Mouse (Mus musculus) kidney, adult 8-10 months (tissue): ENCODE measurements around the gene Jchain.
A peak's percentile ranks its signal among the peaks of the same experiment; 100 is the strongest.

Experiments
- DNase-seq, 2 experiments: peaks; one replicate each; pipeline ENCODE4 v3.0.0; 2022

Jchain gene

GRCm38 (mm10) chr5:88519232-88519631 is 8.5 kb downstream of the Jchain start:
- peak; percentile 8 for DNase-seq

DNA sequence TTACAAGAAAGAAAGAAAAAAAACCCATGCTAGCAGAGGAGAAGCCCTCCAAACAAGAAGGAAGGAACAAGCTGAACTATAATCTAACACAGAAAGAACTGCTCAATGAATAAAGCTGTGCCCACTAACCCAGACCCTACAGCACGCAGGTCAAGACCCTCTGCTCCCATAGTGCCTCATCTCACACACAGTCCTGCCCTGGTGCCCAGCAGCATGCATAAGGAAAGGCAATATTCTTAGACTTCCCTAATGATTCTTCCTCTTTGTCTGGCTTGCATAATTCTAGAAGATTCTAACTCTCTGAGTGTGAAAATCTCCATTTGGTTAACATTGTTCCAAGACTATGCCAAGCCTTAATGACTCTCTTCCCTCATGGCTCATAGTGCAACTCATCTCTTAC is 18.7 kb downstream of the Jchain start:
- no peak for DNase-seq

DNA sequence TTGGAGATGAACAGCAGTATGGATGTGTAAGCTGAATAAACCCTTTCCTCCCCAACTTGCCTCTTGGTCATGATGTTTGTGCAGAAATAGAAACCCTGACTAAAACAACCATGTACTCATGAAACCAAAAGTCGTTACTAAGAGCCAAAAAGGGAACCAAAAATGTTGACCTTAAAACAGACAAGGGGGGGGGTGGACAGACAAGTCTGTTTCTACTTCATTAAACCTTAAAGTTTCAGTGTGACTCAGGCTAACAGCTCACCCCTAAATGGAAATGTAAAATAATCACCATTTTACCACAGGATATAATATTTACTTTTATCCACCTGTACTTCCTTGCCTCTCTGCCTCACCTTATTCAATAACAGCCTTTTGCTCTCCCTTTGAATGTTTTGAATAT is 19.1 kb downstream of the Jchain start:
- DNase-seq: no peak

- no peak for DNase-seq
Observed at GRCm38 (mm10) chr5:88499781-88500180, 27.9 kb downstream of the Jchain start.

- DNase-seq: no peak
Observed at GRCm38 (mm10) chr5:88491111-88491510, 36.6 kb downstream of the Jchain start.

DNA sequence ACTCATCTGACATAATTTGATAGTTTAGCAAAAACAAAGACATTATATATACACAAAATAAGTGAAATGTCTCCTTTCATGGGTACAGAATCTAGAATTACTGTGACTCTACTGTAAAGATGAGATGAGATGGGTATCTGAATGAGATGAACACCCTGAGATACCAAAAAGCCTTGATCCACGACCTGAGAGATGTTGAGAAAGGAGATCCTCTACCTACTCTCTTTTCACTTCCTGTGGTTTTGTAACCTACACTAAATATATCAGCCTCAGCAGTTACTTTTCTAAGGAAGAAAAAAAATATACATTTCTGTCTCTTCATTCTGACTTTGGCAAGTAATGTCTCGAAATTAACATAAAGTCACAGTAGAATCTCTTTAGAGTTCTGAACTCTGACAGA is 38.7 kb downstream of the Jchain start:
- no peak for DNase-seq

GRCm38 (mm10) chr5:88487675-88488074 is 40.0 kb downstream of the Jchain start, which contains the start of gene Enam:
Gene Enam (plus strand): TSS chr5:88487975.
- DNase-seq: no peak
